Mouse (Mus musculus): ENCODE data around the gene Abcc3.

GRCm38 (mm10) chr11:94394107-94394506 is 1.3 kb upstream of the Abcc3 start:
- no peak for TF ChIP-seq POLR2A (IDR thresholded peaks at IDR 0.05; ENCODE audit: insufficient read length, low read depth)
- no peak for TF ChIP-seq MAX (IDR thresholded peaks at IDR 0.05; ENCODE audit: low read depth)
- no peak for TF ChIP-seq USF1 (IDR thresholded peaks at IDR 0.05; ENCODE audit: low read depth)
- no peak for TF ChIP-seq TCF12 (IDR thresholded peaks at IDR 0.05; ENCODE audit: insufficient read depth, poor library complexity, severe bottlenecking)
